Mouse (Mus musculus) midbrain, embryonic 12.5 days (tissue): ENCODE data around the gene Lztfl1. TPM values are rescaled to one million over a fixed set of nuclear protein-coding genes. Genes with fewer than 3 reads are reported as not detected.
"Not testable (repeated sequence)": the region's sequence is repeated elsewhere in the genome, so short reads cannot be mapped to it uniquely, and the experiment has no call there.

Experiments
- ATAC-seq: fragments of 200-750 bp; cut with Nextera tagmentation; 2 replicates; pipeline ENCODE4 v1.8.0; 2017; ENCODE audit warnings: low read depth, moderate TSS enrichment, moderate library complexity; ENCODE audit not compliant: low FRiP score
- H3K27ac ChIP-seq: fragments of 300-500 bp; sonication (generic); replicated peaks from 2 replicates; pipeline ENCODE4 v1.5.1; 2016; ENCODE audit warnings: mild to moderate bottlenecking
- H3K27me3 ChIP-seq: fragments of 300-500 bp; sonication (generic); 2 replicates; pipeline ENCODE4 v1.6.1; 2016; ENCODE audit warnings: mild to moderate bottlenecking
- H3K36me3 ChIP-seq: fragments of 300-500 bp; sonication (generic); 2 replicates; pipeline ENCODE4 v1.6.1; 2016
- H3K4me1 ChIP-seq: fragments of 300-500 bp; sonication (generic); 2 replicates; pipeline ENCODE4 v1.6.1; 2016
- H3K4me2 ChIP-seq: fragments of 300-500 bp; sonication (generic); replicated peaks from 2 replicates; pipeline ENCODE4 v1.6.1; 2016; ENCODE audit warnings: mild to moderate bottlenecking, moderate library complexity
- H3K4me3 ChIP-seq: fragments of 300-500 bp; sonication (generic); 2 replicates; pipeline ENCODE4 v1.5.1; 2016; ENCODE audit warnings: mild to moderate bottlenecking
- H3K9ac ChIP-seq: fragments of 300-500 bp; sonication (generic); replicated peaks from 2 replicates; pipeline ENCODE4 v1.6.1; 2016; ENCODE audit warnings: mild to moderate bottlenecking, moderate library complexity
- H3K9me3 ChIP-seq: fragments of 300-500 bp; sonication (generic); 2 replicates; pipeline ENCODE4 v1.6.1; 2016; ENCODE audit warnings: mild to moderate bottlenecking
- WGBS: fragments of 180-500 bp; shearing (Covaris S2); methylation state at CpG from one replicate; pipeline ENCODE4 v1.1.7; 2016; 5-methylcytosine and 5-hydroxymethylcytosine counted together
- polyA plus RNA-seq: library from polyadenylated mRNA; unstranded; fragments of >200 nt; fragmentation: Nextera tagmentation; extraction: Ambion mirVana; gene quantifications from 2 replicates; pipeline ENCODE4 v1.2.1, GENCODE M21; 2016

Gene Lztfl1
- 53.1 and 55.5 TPM in 2 replicates for polyA plus RNA-seq

- no peak within 1 kb of the TSS for H3K27ac ChIP-seq
- WGBS, result 1% methylated on average over 55 of the region's 55 CpGs
- H3K9me3 ChIP-seq, result no peaks in the 10 kb centered on the region
- H3K9ac ChIP-seq, result peak within 1 kb of the TSS; percentile 79
- peak within 1 kb of the TSS; percentile 71 for H3K4me2 ChIP-seq
- peak; percentile 99 for ATAC-seq
- H3K36me3 ChIP-seq, result 0 out of 2 replicates have a peak, but pooled peaks cover under 1% of the 10 kb centered on the region
- peaks cover 6% of the 10 kb centered on the region; the same call in 1 of the 2 replicates for H3K4me1 ChIP-seq
- peak within 1 kb of the TSS; percentile 91 for H3K4me3 ChIP-seq
- H3K27me3 ChIP-seq, result no peaks in the 10 kb centered on the region
Observed at GRCm38 (mm10) chr9:123717186-123718008, at the start of gene Lztfl1. Gene Lztfl1 (minus strand): TSS chr9:123717697.

GRCm38 (mm10) chr9:123766996-123767395 is 49.5 kb upstream of the Lztfl1 start:
- WGBS, result 83% methylated on average over 3 of the region's 3 CpGs
- H3K27me3 ChIP-seq, result no peaks in the 10 kb centered on the region
- H3K27ac ChIP-seq, result no peak overlapping the region
- no peak overlapping the region for H3K9ac ChIP-seq
- H3K36me3 ChIP-seq, result no peaks in the 10 kb centered on the region
- H3K4me1 ChIP-seq, result no peaks in the 10 kb centered on the region
- ATAC-seq, result no peak
- H3K4me3 ChIP-seq, result no peak overlapping the region
- no peaks in the 10 kb centered on the region for H3K9me3 ChIP-seq
- H3K4me2 ChIP-seq, result no peak overlapping the region

- 84% methylated on average over 3 of the region's 3 CpGs for WGBS
- no peak overlapping the region for H3K27ac ChIP-seq
- H3K9ac ChIP-seq, result no peak overlapping the region
- no peaks in the 10 kb centered on the region for H3K36me3 ChIP-seq
- H3K4me2 ChIP-seq, result no peak overlapping the region
- H3K9me3 ChIP-seq, result no peaks in the 10 kb centered on the region
- H3K4me3 ChIP-seq, result no peak overlapping the region
- H3K4me1 ChIP-seq, result no peaks in the 10 kb centered on the region
- no peak for ATAC-seq
- no peaks in the 10 kb centered on the region for H3K27me3 ChIP-seq
Observed at GRCm38 (mm10) chr9:123763771-123764170, 46.3 kb upstream of the Lztfl1 start.

GRCm38 (mm10) chr9:123762886-123763285 is 45.4 kb upstream of the Lztfl1 start:
- Histone ChIP-seq H3K4me2 (no peak overlapping the region), H3K36me3 (no peaks in the 10 kb centered on the region), H3K9ac (no peak overlapping the region), H3K4me3 (no peak overlapping the region), H3K27ac (no peak overlapping the region), H3K4me1 (no peaks in the 10 kb centered on the region), H3K27me3 (no peaks in the 10 kb centered on the region), H3K9me3 (no peaks in the 10 kb centered on the region)
- no peak for ATAC-seq
- 88% methylated on average over 4 of the region's 4 CpGs for WGBS

GRCm38 (mm10) chr9:123760806-123761205 is 43.3 kb upstream of the Lztfl1 start:
- Histone ChIP-seq H3K27me3 (no peaks in the 10 kb centered on the region), H3K36me3 (no peaks in the 10 kb centered on the region), H3K9me3 (no peaks in the 10 kb centered on the region), H3K4me3 (no peak overlapping the region), H3K27ac (no peak overlapping the region), H3K9ac (no peak overlapping the region), H3K4me2 (no peak overlapping the region), H3K4me1 (no peaks in the 10 kb centered on the region)
- WGBS, result 84% methylated on average over 3 of the region's 3 CpGs
- no peak for ATAC-seq

- Histone ChIP-seq H3K27me3 (no peaks in the 10 kb centered on the region), H3K4me3 (no peak overlapping the region), H3K27ac (no peak overlapping the region), H3K9ac (no peak overlapping the region), H3K36me3 (no peaks in the 10 kb centered on the region), H3K4me1 (no peaks in the 10 kb centered on the region), H3K4me2 (no peak overlapping the region), H3K9me3 (no peaks in the 10 kb centered on the region)
- ATAC-seq, result no peak
- WGBS, result 81% methylated on average over 4 of the region's 4 CpGs
Observed at GRCm38 (mm10) chr9:123758645-123759044, 41.1 kb upstream of the Lztfl1 start.

- Histone ChIP-seq H3K27me3 (no peaks in the 10 kb centered on the region), H3K9ac (no peak overlapping the region), H3K9me3 (no peaks in the 10 kb centered on the region), H3K4me2 (no peak overlapping the region), H3K27ac (no peak overlapping the region), H3K36me3 (no peaks in the 10 kb centered on the region), H3K4me3 (no peak overlapping the region), H3K4me1 (no peaks in the 10 kb centered on the region)
- 81% methylated on average over 1 of the region's 1 CpGs for WGBS
- no peak for ATAC-seq
Observed at GRCm38 (mm10) chr9:123758156-123758555, 40.7 kb upstream of the Lztfl1 start.

- H3K36me3 ChIP-seq, result no peaks in the 10 kb centered on the region
- 57% methylated on average over 2 of the region's 2 CpGs for WGBS
- H3K4me2 ChIP-seq, result no peak overlapping the region
- no peak overlapping the region for H3K9ac ChIP-seq
- no peak for ATAC-seq
- H3K9me3 ChIP-seq, result no peaks in the 10 kb centered on the region
- no peaks in the 10 kb centered on the region for H3K4me1 ChIP-seq
- H3K27me3 ChIP-seq, result no peaks in the 10 kb centered on the region
- no peak overlapping the region for H3K27ac ChIP-seq
- H3K4me3 ChIP-seq, result no peak overlapping the region
Observed at GRCm38 (mm10) chr9:123757326-123757725, 39.8 kb upstream of the Lztfl1 start.

GRCm38 (mm10) chr9:123756752-123757151 is 39.3 kb upstream of the Lztfl1 start:
- H3K27me3 ChIP-seq, result no peaks in the 10 kb centered on the region
- H3K9me3 ChIP-seq, result no peaks in the 10 kb centered on the region
- H3K36me3 ChIP-seq, result no peaks in the 10 kb centered on the region
- no peak overlapping the region for H3K9ac ChIP-seq
- ATAC-seq, result no peak
- H3K27ac ChIP-seq, result no peak overlapping the region
- H3K4me2 ChIP-seq, result no peak overlapping the region
- H3K4me1 ChIP-seq, result no peaks in the 10 kb centered on the region
- 82% methylated on average over 3 of the region's 3 CpGs for WGBS
- no peak overlapping the region for H3K4me3 ChIP-seq

GRCm38 (mm10) chr9:123754333-123754732 is 36.8 kb upstream of the Lztfl1 start:
- Histone ChIP-seq H3K27me3 (no peaks in the 10 kb centered on the region), H3K36me3 (no peaks in the 10 kb centered on the region), H3K27ac (no peak overlapping the region), H3K4me3 (no peak overlapping the region), H3K9me3 (no peaks in the 10 kb centered on the region), H3K4me2 (no peak overlapping the region), H3K9ac (no peak overlapping the region), H3K4me1 (no peaks in the 10 kb centered on the region)
- ATAC-seq, result no peak
- 85% methylated on average over 4 of the region's 4 CpGs for WGBS

GRCm38 (mm10) chr9:123749687-123750086 is 32.2 kb upstream of the Lztfl1 start:
- H3K27ac ChIP-seq, ATAC-seq, H3K4me1 ChIP-seq, H3K27me3 ChIP-seq, H3K4me2 ChIP-seq, H3K4me3 ChIP-seq, H3K9ac ChIP-seq, H3K9me3 ChIP-seq, H3K36me3 ChIP-seq: not testable (repeated sequence)
- 92% methylated on average over 7 of the region's 8 CpGs for WGBS

- WGBS, result 82% methylated on average over 4 of the region's 4 CpGs
- H3K4me2 ChIP-seq, result no peak overlapping the region
Observed at GRCm38 (mm10) chr9:123740799-123741198, 23.3 kb upstream of the Lztfl1 start.

More at GRCm38 (mm10) chr9:123740799-123741198, 23.3 kb upstream of the Lztfl1 start:
- Histone ChIP-seq H3K9ac (no peak overlapping the region), H3K4me3 (no peak overlapping the region), H3K27ac (no peak overlapping the region), H3K9me3 (no peaks in the 10 kb centered on the region), H3K36me3 (no peaks in the 10 kb centered on the region), H3K4me1 (no peaks in the 10 kb centered on the region), H3K27me3 (no peaks in the 10 kb centered on the region)
- no peak for ATAC-seq
